Mouse (Mus musculus): ENCODE results near the gene Lrp1. TPM values are rescaled to one million over a fixed set of nuclear protein-coding genes. Genes with fewer than 3 reads are reported as not detected.

Lrp1 gene
- polyA plus RNA-seq, 1 experiment = 2.1 TPM

DNA sequence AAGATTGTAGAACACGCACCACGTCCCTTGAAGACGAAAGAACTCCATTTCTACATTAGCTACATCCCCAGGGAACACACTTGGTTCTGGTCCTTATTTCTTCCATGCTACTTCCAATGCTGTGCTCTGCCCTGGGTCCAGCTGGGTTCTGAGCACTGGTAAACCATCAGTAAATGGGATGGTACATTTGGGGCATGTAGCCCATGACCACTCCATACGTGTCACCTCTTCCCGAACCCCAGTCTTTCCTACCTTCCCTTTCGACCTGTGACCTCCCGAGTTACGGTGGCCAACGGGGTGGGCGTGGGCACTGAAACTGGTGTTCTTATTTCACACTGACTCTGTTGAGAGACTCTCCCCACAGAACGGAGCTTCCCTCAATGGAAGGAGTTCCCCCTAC is 21.7 kb downstream of the Lrp1 start:
- H3K36me3 ChIP-seq (ENCODE audit: control insufficient read depth) = peaks cover 3% of the 10 kb centered on the region; the same call in 1 of the 2 replicates
- H3K27me3 ChIP-seq (ENCODE audit: control insufficient read depth) = peaks cover 12% of the 10 kb centered on the region

DNA sequence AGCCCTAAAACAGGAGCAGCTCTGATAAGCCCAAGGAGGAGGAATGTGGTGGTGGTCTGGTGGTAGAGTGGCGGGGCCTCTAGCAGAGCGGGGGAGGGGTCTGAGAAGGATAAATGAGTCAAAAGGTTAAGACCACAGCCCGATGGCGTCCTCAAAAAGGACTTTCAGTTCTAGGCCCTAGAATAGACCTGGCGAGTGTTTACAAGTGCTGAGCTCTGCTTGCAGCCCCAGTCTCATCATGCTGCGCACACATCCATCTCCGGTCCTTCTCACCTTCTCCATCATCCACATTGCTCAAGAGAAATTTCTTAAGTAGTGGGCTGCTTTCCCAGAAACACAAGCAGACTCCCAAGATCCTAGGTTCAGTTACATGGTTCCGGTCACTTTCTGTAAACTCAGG is 22.3 kb downstream of the Lrp1 start:
- H3K4me1 ChIP-seq (ENCODE audit: control insufficient read depth) = no peaks in the 10 kb centered on the region
- H3K9me3 ChIP-seq (ENCODE audit: control insufficient read depth, low read length) = no peaks in the 10 kb centered on the region
- peaks cover 5% of the 10 kb centered on the region; the same call in 1 of the 2 replicates for H3K36me3 ChIP-seq (ENCODE audit: control insufficient read depth)
- H3K4me3 ChIP-seq (replicated peaks) = no peak overlapping the region
- TF ChIP-seq GATA1 (IDR thresholded peaks at IDR 0.05; ENCODE audit: low read length) = no peak
- TF ChIP-seq TAL1 (IDR thresholded peaks at IDR 0.05; ENCODE audit: low read length) = no peak
- peaks cover 5% of the 10 kb centered on the region for H3K27me3 ChIP-seq (ENCODE audit: control insufficient read depth)

More for the DNA sequence above, 21.7 kb downstream of the Lrp1 start:
- Histone ChIP-seq H3K9me3 (ENCODE audit: control insufficient read depth, low read length) (no peaks in the 10 kb centered on the region), H3K4me3 (replicated peaks) (no peak overlapping the region), H3K4me1 (ENCODE audit: control insufficient read depth) (no peaks in the 10 kb centered on the region)
- no peak for TF ChIP-seq TAL1 (IDR thresholded peaks at IDR 0.05; ENCODE audit: low read length)
- TF ChIP-seq GATA1 (IDR thresholded peaks at IDR 0.05; ENCODE audit: low read length) = no peak

GRCm38 (mm10) chr10:127597311-127597901 is 23.5 kb downstream of the Lrp1 start:
- H3K27me3 ChIP-seq (ENCODE audit: control insufficient read depth) = no peaks in the 10 kb centered on the region; the same call in 1 of the 2 replicates
- peaks cover 9% of the 10 kb centered on the region; the same call in 1 of the 2 replicates for H3K36me3 ChIP-seq (ENCODE audit: control insufficient read depth)
- no peaks in the 10 kb centered on the region for H3K9me3 ChIP-seq (ENCODE audit: control insufficient read depth, low read length)
- TF ChIP-seq TAL1 (IDR thresholded peaks at IDR 0.05; ENCODE audit: low read length) (no peak), GATA1 (IDR thresholded peaks at IDR 0.05; ENCODE audit: low read length) (no peak)
- H3K4me1 ChIP-seq (ENCODE audit: control insufficient read depth) = no peaks in the 10 kb centered on the region
- H3K4me3 ChIP-seq (replicated peaks) = no peak overlapping the region

- Histone ChIP-seq H3K27me3 (ENCODE audit: control insufficient read depth) (no peaks in the 10 kb centered on the region; the same call in 1 of the 2 replicates), H3K4me3 (replicated peaks) (no peak overlapping the region), H3K4me1 (ENCODE audit: control insufficient read depth) (no peaks in the 10 kb centered on the region), H3K9me3 (ENCODE audit: control insufficient read depth, low read length) (no peaks in the 10 kb centered on the region), H3K36me3 (ENCODE audit: control insufficient read depth) (peaks cover 9% of the 10 kb centered on the region; the same call in 1 of the 2 replicates)
- TF ChIP-seq GATA1 (IDR thresholded peaks at IDR 0.05; ENCODE audit: low read length) (no peak), TAL1 (IDR thresholded peaks at IDR 0.05; ENCODE audit: low read length) (no peak)
Observed at GRCm38 (mm10) chr10:127596321-127596941, 24.5 kb downstream of the Lrp1 start.

- Histone ChIP-seq H3K4me3 (replicated peaks) (no peak overlapping the region), H3K27me3 (ENCODE audit: control insufficient read depth) (no peaks in the 10 kb centered on the region; the same call in 1 of the 2 replicates), H3K4me1 (ENCODE audit: control insufficient read depth) (no peaks in the 10 kb centered on the region), H3K9me3 (ENCODE audit: control insufficient read depth, low read length) (no peaks in the 10 kb centered on the region), H3K36me3 (ENCODE audit: control insufficient read depth) (peaks cover 14% of the 10 kb centered on the region; the same call in 1 of the 2 replicates)
- TF ChIP-seq TAL1 (IDR thresholded peaks at IDR 0.05; ENCODE audit: low read length) = no peak
- no peak for TF ChIP-seq GATA1 (IDR thresholded peaks at IDR 0.05; ENCODE audit: low read length)
Observed at GRCm38 (mm10) chr10:127594930-127595715, 25.8 kb downstream of the Lrp1 start.

DNA sequence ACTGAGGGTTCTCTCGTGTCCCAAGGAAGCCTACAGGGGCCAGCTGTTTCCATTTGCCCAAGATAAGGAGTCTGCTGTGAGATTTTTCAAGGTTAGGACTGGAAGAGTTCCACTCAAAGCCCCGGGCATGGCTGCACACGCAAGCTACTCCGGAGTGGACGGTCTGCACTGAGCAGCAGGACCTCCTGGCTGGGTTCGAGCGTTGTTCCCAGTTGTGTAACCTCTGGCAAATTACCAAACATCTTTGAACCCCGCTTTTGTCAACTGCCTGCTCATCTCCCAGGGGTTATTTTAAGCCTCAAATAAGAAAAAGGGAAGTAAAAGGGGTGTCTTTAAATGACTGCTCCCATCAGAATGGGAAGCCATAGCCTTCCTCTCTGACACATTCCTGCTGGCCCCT is 26.5 kb downstream of the Lrp1 start:
- TF ChIP-seq TAL1 (IDR thresholded peaks at IDR 0.05; ENCODE audit: low read length) = no peak
- no peak for TF ChIP-seq GATA1 (IDR thresholded peaks at IDR 0.05; ENCODE audit: low read length)
- Histone ChIP-seq H3K36me3 (ENCODE audit: control insufficient read depth) (peaks cover 15% of the 10 kb centered on the region; the same call in 1 of the 2 replicates), H3K4me3 (replicated peaks) (no peak overlapping the region), H3K4me1 (ENCODE audit: control insufficient read depth) (no peaks in the 10 kb centered on the region), H3K27me3 (ENCODE audit: control insufficient read depth) (no peaks in the 10 kb centered on the region; the same call in 1 of the 2 replicates), H3K9me3 (ENCODE audit: control insufficient read depth, low read length) (no peaks in the 10 kb centered on the region)

GRCm38 (mm10) chr10:127592850-127593249 is 28.1 kb downstream of the Lrp1 start:
- no peaks in the 10 kb centered on the region for H3K9me3 ChIP-seq (ENCODE audit: control insufficient read depth, low read length)
- no peaks in the 10 kb centered on the region; the same call in 1 of the 2 replicates for H3K27me3 ChIP-seq (ENCODE audit: control insufficient read depth)
- TF ChIP-seq GATA1 (IDR thresholded peaks at IDR 0.05; ENCODE audit: low read length) (no peak), TAL1 (IDR thresholded peaks at IDR 0.05; ENCODE audit: low read length) (no peak)
- peaks cover 15% of the 10 kb centered on the region; the same call in 1 of the 2 replicates for H3K36me3 ChIP-seq (ENCODE audit: control insufficient read depth)
- no peaks in the 10 kb centered on the region for H3K4me1 ChIP-seq (ENCODE audit: control insufficient read depth)
- no peak overlapping the region for H3K4me3 ChIP-seq (replicated peaks)

DNA sequence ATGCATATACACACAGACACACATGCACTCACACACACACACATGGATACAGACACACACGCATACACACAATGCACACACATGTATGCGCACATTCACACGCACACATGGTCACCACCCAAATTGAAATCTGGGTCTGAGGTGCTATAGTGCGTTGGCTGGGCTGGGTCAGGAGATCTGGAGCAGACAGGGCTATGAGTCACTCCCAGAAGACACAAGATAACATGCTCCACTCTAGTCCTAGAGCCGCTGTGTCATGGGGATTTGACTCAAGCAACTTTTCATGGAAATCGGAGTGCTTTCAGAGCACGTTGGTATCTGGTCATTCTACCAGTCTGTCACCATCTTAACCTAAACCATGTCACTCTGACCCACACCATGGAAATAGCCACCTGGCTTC is 28.5 kb downstream of the Lrp1 start:
- no peak overlapping the region for H3K4me3 ChIP-seq (replicated peaks)
- peaks cover 15% of the 10 kb centered on the region; the same call in 1 of the 2 replicates for H3K36me3 ChIP-seq (ENCODE audit: control insufficient read depth)
- no peak for TF ChIP-seq TAL1 (IDR thresholded peaks at IDR 0.05; ENCODE audit: low read length)
- TF ChIP-seq GATA1 (IDR thresholded peaks at IDR 0.05; ENCODE audit: low read length) = no peak
- no peaks in the 10 kb centered on the region for H3K4me1 ChIP-seq (ENCODE audit: control insufficient read depth)
- no peaks in the 10 kb centered on the region for H3K9me3 ChIP-seq (ENCODE audit: control insufficient read depth, low read length)
- no peaks in the 10 kb centered on the region; the same call in 1 of the 2 replicates for H3K27me3 ChIP-seq (ENCODE audit: control insufficient read depth)

- Histone ChIP-seq H3K27me3 (ENCODE audit: control insufficient read depth) (no peaks in the 10 kb centered on the region; the same call in 1 of the 2 replicates), H3K36me3 (ENCODE audit: control insufficient read depth) (peaks cover 15% of the 10 kb centered on the region; the same call in 1 of the 2 replicates), H3K9me3 (ENCODE audit: control insufficient read depth, low read length) (no peaks in the 10 kb centered on the region), H3K4me1 (ENCODE audit: control insufficient read depth) (no peaks in the 10 kb centered on the region), H3K4me3 (replicated peaks) (no peak overlapping the region)
- no peak for TF ChIP-seq TAL1 (IDR thresholded peaks at IDR 0.05; ENCODE audit: low read length)
- no peak for TF ChIP-seq GATA1 (IDR thresholded peaks at IDR 0.05; ENCODE audit: low read length)
Observed at GRCm38 (mm10) chr10:127591514-127591913, 29.4 kb downstream of the Lrp1 start.
